Mouse (Mus musculus): Measurements from ENCODE around the gene Nim1k. TPM values are rescaled to one million over a fixed set of nuclear protein-coding genes. Genes with fewer than 3 reads are reported as not detected.
A peak's percentile ranks its signal among the peaks of the same experiment; 100 is the strongest.
"Not testable (repeated sequence)": the region's sequence is repeated elsewhere in the genome, so short reads cannot be mapped to it uniquely, and the experiment has no call there.

The Nim1k gene
- polyA plus RNA-seq, 1 experiment from 2014 or later: 1.7 TPM

- WGBS: 70% methylated on average over 7 of the region's 7 CpGs
- H3K36me3 ChIP-seq: peaks cover 66% of the 10 kb centered on the region
Observed at GRCm38 (mm10) chr13:119706953-119707352, 48.7 kb downstream of the Nim1k start.

DNA sequence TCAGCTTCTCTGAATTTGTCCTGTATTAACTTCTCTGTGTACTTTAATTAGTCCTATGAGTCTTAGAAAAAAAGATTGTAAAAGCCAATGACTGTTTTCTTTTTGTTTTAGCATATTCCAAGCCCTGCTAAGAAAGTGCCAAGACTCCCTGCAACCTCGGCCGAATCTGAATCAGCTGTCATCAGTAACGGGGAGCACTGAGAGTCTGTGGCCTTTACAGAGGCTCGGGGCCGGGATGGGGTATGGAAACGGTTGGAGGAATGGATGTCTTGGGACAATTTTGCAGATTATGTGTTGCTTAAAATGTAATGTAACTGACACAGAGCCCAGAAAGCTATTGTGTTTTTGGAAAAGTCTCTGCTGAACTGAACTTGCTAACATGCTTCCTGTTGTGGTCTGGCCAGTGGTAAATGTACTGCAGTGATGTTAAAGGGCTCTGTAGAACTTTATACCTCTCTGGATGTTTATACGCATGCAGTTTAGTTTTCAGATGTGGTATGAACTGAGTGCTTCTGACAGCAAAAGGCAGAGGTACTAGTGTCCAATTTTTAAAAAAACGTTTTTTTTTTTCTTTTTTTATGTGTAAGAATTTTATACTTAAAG lies 49.3 kb downstream of the Nim1k start:
- H3K27ac ChIP-seq (replicated peaks); H3K9ac ChIP-seq; H3K4me2 ChIP-seq (replicated peaks); H3K4me1 ChIP-seq; H3K27me3 ChIP-seq; ATAC-seq (ENCODE audit: insufficient number of reproducible peaks, low FRiP score, low TSS enrichment, low read depth); H3K9me3 ChIP-seq (replicated peaks); H3K4me3 ChIP-seq (replicated peaks): not testable (repeated sequence)
- WGBS: 82% methylated on average over 8 of the region's 8 CpGs
- H3K36me3 ChIP-seq: peaks cover 69% of the 10 kb centered on the region

More at GRCm38 (mm10) chr13:119706953-119707352, 48.7 kb downstream of the Nim1k start:
- no peak for ATAC-seq (ENCODE audit: insufficient number of reproducible peaks, low FRiP score, low TSS enrichment, low read depth)
- no peaks in the 10 kb centered on the region for H3K9me3 ChIP-seq (replicated peaks)
- H3K4me1 ChIP-seq: no peaks in the 10 kb centered on the region
- no peak overlapping the region for H3K4me2 ChIP-seq (replicated peaks)
- H3K9ac ChIP-seq: no peak overlapping the region
- no peak overlapping the region for H3K4me3 ChIP-seq (replicated peaks)
- no peaks in the 10 kb centered on the region for H3K27me3 ChIP-seq
- no peak overlapping the region for H3K27ac ChIP-seq (replicated peaks)

GRCm38 (mm10) chr13:119704280-119704679 lies 51.4 kb downstream of the Nim1k start:
- WGBS: 90% methylated on average over 7 of the region's 7 CpGs
- Histone ChIP-seq H3K27ac (replicated peaks) (no peak overlapping the region), H3K4me3 (replicated peaks) (no peak overlapping the region), H3K9ac (no peak overlapping the region), H3K36me3 (peaks cover 69% of the 10 kb centered on the region), H3K9me3 (replicated peaks) (no peaks in the 10 kb centered on the region), H3K27me3 (no peaks in the 10 kb centered on the region), H3K4me1 (no peaks in the 10 kb centered on the region), H3K4me2 (replicated peaks) (no peak overlapping the region)
- no peak for ATAC-seq (ENCODE audit: insufficient number of reproducible peaks, low FRiP score, low TSS enrichment, low read depth)

- no peak overlapping the region for H3K9ac ChIP-seq
- 86% methylated on average over 4 of the region's 4 CpGs for WGBS
- no peak overlapping the region for H3K27ac ChIP-seq (replicated peaks)
- H3K4me1 ChIP-seq: peaks cover 19% of the 10 kb centered on the region
- H3K4me2 ChIP-seq (replicated peaks): no peak overlapping the region
- H3K36me3 ChIP-seq: peaks cover 35% of the 10 kb centered on the region
- no peaks in the 10 kb centered on the region for H3K27me3 ChIP-seq
- ATAC-seq (ENCODE audit: insufficient number of reproducible peaks, low FRiP score, low TSS enrichment, low read depth): no peak
- no peak overlapping the region for H3K4me3 ChIP-seq (replicated peaks)
- H3K9me3 ChIP-seq (replicated peaks): no peaks in the 10 kb centered on the region
Observed at GRCm38 (mm10) chr13:119698436-119698835, 57.2 kb downstream of the Nim1k start.

DNA sequence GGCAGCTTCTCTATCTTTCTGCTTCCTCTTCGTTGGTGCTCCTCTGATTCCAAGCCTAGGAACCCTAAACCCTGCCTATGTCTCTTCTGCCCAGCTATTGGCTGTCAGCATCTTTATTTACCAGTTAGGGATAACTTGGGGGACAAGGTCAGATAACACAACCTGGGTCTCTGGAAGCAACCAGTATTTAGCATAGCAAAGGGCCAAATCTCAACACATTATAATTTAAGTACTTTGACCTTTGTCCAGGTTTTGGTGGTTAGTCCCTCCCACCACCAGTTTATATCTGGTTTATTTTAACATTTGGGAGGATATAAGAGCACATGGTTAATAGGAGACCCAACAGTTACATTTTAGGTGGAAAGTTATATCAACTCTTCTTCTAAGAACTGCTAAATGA lies 59.2 kb downstream of the Nim1k start:
- no peak for ATAC-seq (ENCODE audit: insufficient number of reproducible peaks, low FRiP score, low TSS enrichment, low read depth)
- H3K9ac ChIP-seq: no peak overlapping the region
- WGBS: 62% methylated on average over 1 of the region's 1 CpGs

GRCm38 (mm10) chr13:119695676-119696075 lies 60.0 kb downstream of the Nim1k start:
- Histone ChIP-seq H3K9ac (no peak overlapping the region), H3K27me3 (no peaks in the 10 kb centered on the region), H3K27ac (replicated peaks) (peak overlapping the region; percentile 2; the same call in 1 of the 2 replicates), H3K36me3 (peaks cover 15% of the 10 kb centered on the region), H3K9me3 (replicated peaks) (no peaks in the 10 kb centered on the region), H3K4me1 (peaks cover 32% of the 10 kb centered on the region), H3K4me3 (replicated peaks) (no peak overlapping the region), H3K4me2 (replicated peaks) (no peak overlapping the region)
- ATAC-seq (ENCODE audit: insufficient number of reproducible peaks, low FRiP score, low TSS enrichment, low read depth): peak; percentile 63
- 40% methylated on average over 4 of the region's 4 CpGs for WGBS

More for the DNA sequence above, 59.2 kb downstream of the Nim1k start:
- no peak overlapping the region for H3K27ac ChIP-seq (replicated peaks)
- no peak overlapping the region for H3K4me2 ChIP-seq (replicated peaks)
- no peaks in the 10 kb centered on the region for H3K27me3 ChIP-seq
- no peaks in the 10 kb centered on the region for H3K9me3 ChIP-seq (replicated peaks)
- H3K4me1 ChIP-seq: peaks cover 27% of the 10 kb centered on the region
- H3K4me3 ChIP-seq (replicated peaks): no peak overlapping the region
- H3K36me3 ChIP-seq: peaks cover 20% of the 10 kb centered on the region

- not testable (repeated sequence) for ATAC-seq (ENCODE audit: insufficient number of reproducible peaks, low FRiP score, low TSS enrichment, low read depth); H3K36me3 ChIP-seq; H3K9me3 ChIP-seq (replicated peaks); H3K27ac ChIP-seq (replicated peaks); H3K27me3 ChIP-seq; H3K9ac ChIP-seq
- peak overlapping the region; percentile 77 for H3K4me3 ChIP-seq (replicated peaks)
- 74% methylated on average over 3 of the region's 3 CpGs for WGBS
- peak overlapping the region; percentile 71 for H3K4me2 ChIP-seq (replicated peaks)
- peaks cover 30% of the 10 kb centered on the region for H3K4me1 ChIP-seq
Observed at GRCm38 (mm10) chr13:119691958-119692357, 63.7 kb downstream of the Nim1k start.

- 2% methylated on average over 7 of the region's 7 CpGs for WGBS
- Histone ChIP-seq H3K9me3 (replicated peaks) (no peaks in the 10 kb centered on the region), H3K27ac (replicated peaks) (peak overlapping the region; percentile 99), H3K4me3 (replicated peaks) (peak overlapping the region; percentile 77), H3K4me2 (replicated peaks) (peak overlapping the region; percentile 71), H3K36me3 (no peaks in the 10 kb centered on the region), H3K27me3 (no peaks in the 10 kb centered on the region), H3K9ac (peak overlapping the region; percentile 84), H3K4me1 (peaks cover 26% of the 10 kb centered on the region)
- no peak for ATAC-seq (ENCODE audit: insufficient number of reproducible peaks, low FRiP score, low TSS enrichment, low read depth)
Observed at GRCm38 (mm10) chr13:119690876-119691620, 64.6 kb downstream of the Nim1k start.

- peaks cover 21% of the 10 kb centered on the region for H3K4me1 ChIP-seq
- peak; percentile 100 for ATAC-seq (ENCODE audit: insufficient number of reproducible peaks, low FRiP score, low TSS enrichment, low read depth)
- no peaks in the 10 kb centered on the region for H3K9me3 ChIP-seq (replicated peaks)
- no peaks in the 10 kb centered on the region for H3K27me3 ChIP-seq
- H3K9ac ChIP-seq: peak within 1 kb of the TSS; percentile 84
- H3K27ac ChIP-seq (replicated peaks): peak within 1 kb of the TSS; percentile 99
- peak within 1 kb of the TSS; percentile 71 for H3K4me2 ChIP-seq (replicated peaks)
- WGBS: under 1% methylated on average over 59 of the region's 59 CpGs
- H3K36me3 ChIP-seq: no peaks in the 10 kb centered on the region
- H3K4me3 ChIP-seq (replicated peaks): peak within 1 kb of the TSS; percentile 77
Observed at GRCm38 (mm10) chr13:119690039-119690728, 65.5 kb downstream of the Nim1k start, which contains the start of gene Hmgcs1. TSS of gene Hmgcs1 (plus strand) at chr13:119690379.

GRCm38 (mm10) chr13:119689709-119690038 lies 66.0 kb downstream of the Nim1k start:
- ATAC-seq (ENCODE audit: insufficient number of reproducible peaks, low FRiP score, low TSS enrichment, low read depth): no peak
- Histone ChIP-seq H3K4me3 (replicated peaks) (peak overlapping the region; percentile 77), H3K9ac (no peak overlapping the region), H3K9me3 (replicated peaks) (no peaks in the 10 kb centered on the region), H3K4me1 (peaks cover 18% of the 10 kb centered on the region), H3K36me3 (no peaks in the 10 kb centered on the region), H3K27ac (replicated peaks) (peak overlapping the region; percentile 63; the same call in 1 of the 2 replicates), H3K27me3 (no peaks in the 10 kb centered on the region), H3K4me2 (replicated peaks) (peak overlapping the region; percentile 71)
- WGBS: 6% methylated on average over 5 of the region's 5 CpGs

- Histone ChIP-seq H3K36me3 (no peaks in the 10 kb centered on the region), H3K9me3 (replicated peaks) (no peaks in the 10 kb centered on the region), H3K4me3 (replicated peaks) (no peak overlapping the region), H3K27ac (replicated peaks) (no peak overlapping the region), H3K4me1 (no peaks in the 10 kb centered on the region), H3K27me3 (no peaks in the 10 kb centered on the region), H3K4me2 (replicated peaks) (no peak overlapping the region), H3K9ac (no peak overlapping the region)
- no peak for ATAC-seq (ENCODE audit: insufficient number of reproducible peaks, low FRiP score, low TSS enrichment, low read depth)
- WGBS: 45% methylated on average over 11 of the region's 11 CpGs
Observed at GRCm38 (mm10) chr13:119684416-119685177, 71.1 kb downstream of the Nim1k start.

Data from embryonic facial prominence, embryonic 15.5 days (tissue).